Mouse (Mus musculus) gastrocnemius, postnatal 14 days (tissue): ENCODE measurements around the gene Phactr1. TPM values are rescaled to one million over a fixed set of nuclear protein-coding genes. Genes with fewer than 3 reads are reported as not detected.
A peak's percentile ranks its signal among the peaks of the same experiment; 100 is the strongest.

Experiments used
- DNase-seq: peaks from one replicate; pipeline ENCODE4 v3.0.0; 2021; ENCODE audit warnings: mixed read lengths
- intact Hi-C: fragments of 180-260 bp; cut with DNase I; formaldehyde crosslinking; loops from one replicate; pipeline ENCODE4 v1.15.1; 2025; ENCODE audit warnings: low total_unique reads
- total RNA-seq, 2 experiments: library from RNA; stranded (reverse); gene quantifications; 2 replicates each; pipeline ENCODE4 v1.2.3; 2021

Gene Phactr1
- total RNA-seq, 2 experiments from 2014 or later: 2.2 to 3.1 TPM

DNA sequence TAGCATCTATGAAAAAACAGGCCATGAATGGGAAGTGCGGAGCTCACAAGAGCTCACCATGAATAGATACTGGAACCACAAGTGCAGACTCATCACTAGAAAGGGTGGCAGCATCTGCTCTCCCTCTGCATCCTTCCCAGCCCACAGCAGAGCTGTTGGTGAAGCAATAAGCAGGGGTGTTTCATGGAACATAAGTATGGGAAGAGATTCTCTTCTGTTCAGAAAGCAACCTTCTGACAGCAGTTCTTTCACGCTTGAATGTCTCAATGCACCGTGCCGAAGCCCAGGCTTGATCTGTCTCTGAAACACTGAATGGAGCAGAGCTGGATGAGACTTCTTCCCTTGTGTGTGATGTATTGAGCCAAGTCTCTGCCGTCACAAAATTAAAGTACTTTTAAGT is 64.0 kb downstream of the Phactr1 start:
- no peak for DNase-seq
- intact Hi-C loops: no loop called here

DNA sequence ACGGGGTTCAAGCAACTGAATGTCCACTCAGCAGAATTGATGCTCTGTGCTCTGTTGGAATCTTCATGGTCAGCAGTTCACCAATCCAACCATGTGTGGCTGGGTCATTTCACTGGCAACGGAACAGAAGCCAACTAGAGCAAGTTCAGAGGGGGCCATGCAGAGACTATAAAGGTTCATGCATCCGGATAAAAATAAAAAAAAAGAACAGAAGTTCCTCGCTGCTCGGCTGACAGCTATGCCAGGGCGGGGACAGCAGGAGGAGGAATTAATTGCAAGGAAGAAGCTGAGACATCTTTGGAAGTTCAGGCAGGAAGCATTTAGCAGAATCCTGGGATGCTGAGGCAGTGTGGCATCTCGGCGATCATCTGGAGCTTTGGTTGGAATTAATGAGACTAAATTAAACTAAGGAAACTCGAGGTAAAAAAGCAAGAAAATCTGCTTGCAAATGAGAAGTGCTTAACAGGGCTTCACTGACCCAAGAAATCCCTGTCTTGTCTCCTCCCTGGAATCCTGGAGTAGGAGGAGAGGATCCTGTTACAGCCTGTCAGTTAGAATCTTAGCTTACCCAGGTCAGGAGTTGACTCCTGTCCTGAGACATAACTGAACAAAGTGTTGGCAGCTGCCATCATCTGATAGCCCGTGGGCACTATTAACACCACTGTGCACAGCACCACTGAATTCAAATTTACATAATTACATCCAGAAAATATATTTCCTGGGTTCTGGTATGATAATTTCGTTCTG is 77.4 kb downstream of the Phactr1 start:
- intact Hi-C loops: no loop called here
- DNase-seq: no peak

DNA sequence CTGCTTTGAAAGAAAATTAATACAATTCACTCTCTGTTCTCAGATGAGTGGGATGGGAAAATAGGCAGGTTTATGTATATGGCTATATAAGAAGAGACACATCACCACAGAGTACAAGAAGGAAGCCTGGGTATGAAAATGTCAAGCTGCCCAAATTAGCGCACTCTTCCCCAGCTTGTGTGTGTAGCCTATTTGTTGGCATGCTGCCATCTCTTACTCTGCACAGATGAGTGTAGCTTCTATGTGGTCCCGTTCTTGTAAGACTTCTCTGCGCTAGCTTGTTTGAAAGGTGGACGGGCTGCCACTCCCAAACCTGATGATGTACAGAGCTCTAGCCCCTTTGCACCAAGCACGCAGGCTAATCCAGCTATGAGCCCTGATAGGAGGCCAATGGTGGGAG is 78.7 kb downstream of the Phactr1 start:
- no peak for DNase-seq
- intact Hi-C loops: no loop called here

DNA sequence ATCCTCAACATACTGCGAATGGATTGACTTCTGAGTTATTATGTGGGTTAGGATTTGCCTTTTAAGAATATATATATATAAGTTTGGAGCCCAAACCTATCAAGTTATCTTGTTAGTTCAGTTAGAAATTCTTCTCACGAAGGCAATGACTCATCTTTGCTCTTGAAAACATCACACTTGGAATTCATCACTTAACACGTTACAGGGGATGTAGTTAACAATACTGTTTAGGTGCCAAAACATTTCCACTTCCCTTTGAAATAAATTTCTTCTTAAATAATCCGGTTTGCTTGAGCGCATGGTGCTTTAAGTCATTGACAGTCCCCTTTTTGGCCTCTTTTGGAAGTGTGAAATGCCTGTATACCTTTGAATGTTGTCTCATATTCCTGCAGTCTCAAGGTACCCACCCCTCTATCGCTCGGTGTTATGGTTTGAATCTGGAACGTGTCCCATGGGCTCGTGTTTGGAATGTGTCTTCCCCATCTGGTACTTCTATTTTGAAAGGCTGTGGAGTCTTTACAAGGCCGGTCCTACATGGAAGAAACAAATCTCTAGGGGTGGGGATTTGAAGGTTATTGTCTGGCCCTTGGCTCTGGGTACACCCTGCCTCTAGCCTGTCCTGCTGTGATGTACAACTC is 80.6 kb downstream of the Phactr1 start:
- no peak for DNase-seq
- intact Hi-C loops: no loop called here

DNA sequence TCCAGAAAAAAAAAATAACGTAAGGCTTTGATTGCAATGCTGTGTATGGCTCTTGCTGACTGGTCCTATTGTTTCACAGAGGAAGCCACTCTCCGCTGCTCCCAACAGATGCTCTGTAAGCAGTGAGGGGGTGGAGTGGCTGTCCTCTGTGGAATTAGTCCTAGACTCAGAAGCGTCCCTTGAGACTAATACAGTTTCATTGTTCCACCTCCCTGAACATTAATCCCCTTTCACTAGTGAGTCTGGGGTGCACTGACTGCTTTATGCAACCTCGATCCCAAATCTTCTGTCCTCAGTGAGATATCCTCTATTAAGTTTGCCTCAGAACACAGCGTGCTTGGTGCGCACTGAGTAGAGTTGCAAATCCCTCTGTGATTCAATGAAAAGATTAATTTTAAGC is 91.9 kb downstream of the Phactr1 start:
- intact Hi-C loops: no loop called here
- DNase-seq: no peak

DNA sequence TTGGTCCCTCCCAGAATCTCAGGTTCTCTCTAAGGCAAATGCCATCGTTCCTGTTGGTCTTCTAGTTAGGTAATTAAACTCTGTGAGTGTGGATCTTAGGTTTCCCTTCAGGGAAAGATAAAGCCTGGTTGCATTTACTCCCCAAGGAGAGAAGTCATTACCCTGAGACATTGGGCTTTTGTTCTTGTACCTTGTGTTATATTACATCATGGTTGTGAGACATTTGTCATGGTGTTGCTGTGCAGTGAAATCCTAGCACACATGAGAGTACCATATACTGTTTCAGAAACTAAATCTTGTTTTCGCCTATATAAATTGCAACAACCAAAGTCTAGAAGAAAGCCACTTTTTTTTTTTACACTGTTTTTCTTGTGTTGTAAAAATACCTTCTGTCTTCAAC is 93.6 kb downstream of the Phactr1 start:
- DNase-seq: no peak
- intact Hi-C loops: no loop called here

DNA sequence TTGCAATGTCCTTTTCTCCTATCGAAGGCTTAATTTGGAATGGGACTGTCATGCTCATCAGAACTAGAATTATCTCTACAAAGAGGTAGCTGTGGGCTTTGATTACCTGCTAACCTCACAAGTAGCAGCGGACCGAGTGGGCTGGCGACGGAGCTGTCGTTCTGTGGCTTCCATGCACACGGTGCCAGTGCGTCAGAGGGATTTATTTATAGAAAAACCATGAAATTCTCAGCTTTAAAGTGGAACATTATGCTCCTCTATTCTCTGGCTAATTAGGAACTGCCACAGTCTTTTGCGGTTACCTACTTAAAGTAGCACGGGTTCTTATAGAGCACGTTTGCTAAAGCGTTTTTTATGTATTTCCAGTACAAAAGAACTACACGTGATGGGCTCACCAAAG is 101.7 kb downstream of the Phactr1 start:
- DNase-seq: no peak
- intact Hi-C loops: no loop called here

DNA sequence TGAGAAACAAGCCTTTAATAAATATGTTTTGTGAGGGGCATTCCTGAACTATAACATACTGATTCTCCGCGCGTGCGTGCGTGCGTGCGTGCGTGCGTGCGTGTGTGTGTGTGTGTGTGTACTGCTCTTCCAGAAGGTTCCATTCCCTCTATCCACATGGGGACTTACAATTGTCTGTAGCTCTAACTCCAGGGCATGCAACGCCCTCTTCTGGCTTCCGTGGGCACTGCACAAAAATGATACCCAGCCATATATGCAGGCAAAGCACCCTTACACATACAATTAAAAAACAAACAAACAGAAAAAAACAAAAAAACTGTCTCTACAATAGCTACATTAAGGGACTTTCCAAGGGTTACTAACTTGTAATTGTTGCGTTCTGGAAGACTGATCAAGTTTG is 108.8 kb downstream of the Phactr1 start:
- intact Hi-C loops: no loop called here

DNA sequence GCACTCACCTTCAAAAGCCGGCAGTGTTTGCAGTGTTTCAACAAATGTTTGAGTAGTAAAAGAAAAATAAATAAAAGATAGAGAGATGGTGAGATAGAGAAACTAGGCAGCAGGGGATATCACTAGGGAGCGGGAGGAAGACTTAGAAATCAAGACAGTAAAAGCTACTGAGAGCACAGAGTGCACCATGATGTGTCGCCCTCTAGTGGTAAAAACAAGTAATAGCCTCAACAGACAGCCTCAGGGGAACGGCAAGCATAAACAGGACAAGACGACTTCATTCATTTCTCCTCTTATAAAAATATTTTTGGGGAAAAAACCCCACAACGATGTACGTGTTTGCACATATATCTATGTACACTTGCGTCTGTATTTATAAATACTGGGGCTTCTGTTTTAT is 111.9 kb downstream of the Phactr1 start:
- no peak for DNase-seq
- intact Hi-C loops: loop anchor here (10.0 kb wide), 2 partner anchors 167 to 217 kb away; no protein-coding TSS in a partner anchor

More for the DNA sequence above, 108.8 kb downstream of the Phactr1 start:
- DNase-seq: no peak

DNA sequence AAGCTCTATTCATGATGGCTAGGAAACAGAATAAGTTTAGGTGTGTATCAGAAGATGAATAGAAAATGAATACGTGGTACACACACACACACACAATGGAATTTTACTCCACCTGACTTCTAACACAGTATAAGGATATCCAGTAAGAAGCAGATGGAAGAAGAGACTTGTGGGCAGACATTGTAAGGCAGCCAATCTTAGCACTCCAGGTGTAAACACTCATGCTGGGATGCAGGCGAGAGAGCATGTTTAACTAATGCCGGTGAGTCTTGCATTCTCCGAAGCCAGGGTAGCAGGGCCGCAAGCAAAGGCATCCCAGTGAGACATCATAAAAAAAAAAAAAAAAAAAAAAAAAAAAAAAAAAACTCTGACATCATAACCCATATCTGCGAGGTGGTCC is 120.1 kb downstream of the Phactr1 start:
- intact Hi-C loops: no loop called here
- DNase-seq: no peak

DNA sequence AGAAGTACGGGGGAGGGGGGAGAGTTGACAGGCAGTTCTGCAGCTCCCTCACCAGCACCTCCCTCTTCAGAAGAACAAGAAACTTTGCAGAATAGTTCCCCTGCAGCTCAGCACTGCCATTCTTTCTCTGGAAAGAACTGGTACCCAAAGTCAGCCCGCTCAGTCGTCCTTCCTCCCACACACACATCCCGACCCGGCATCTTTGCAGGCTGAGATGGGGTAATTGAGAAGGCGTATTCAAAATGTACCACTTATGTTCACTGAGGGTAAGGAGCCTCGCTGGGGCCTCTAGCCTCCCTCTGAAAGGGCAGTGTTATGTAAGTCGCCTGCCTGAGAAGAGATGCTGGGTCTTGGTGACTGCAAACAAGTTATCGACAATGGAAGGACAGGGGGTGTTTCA is 123.9 kb downstream of the Phactr1 start:
- intact Hi-C loops: no loop called here
- DNase-seq: no peak

DNA sequence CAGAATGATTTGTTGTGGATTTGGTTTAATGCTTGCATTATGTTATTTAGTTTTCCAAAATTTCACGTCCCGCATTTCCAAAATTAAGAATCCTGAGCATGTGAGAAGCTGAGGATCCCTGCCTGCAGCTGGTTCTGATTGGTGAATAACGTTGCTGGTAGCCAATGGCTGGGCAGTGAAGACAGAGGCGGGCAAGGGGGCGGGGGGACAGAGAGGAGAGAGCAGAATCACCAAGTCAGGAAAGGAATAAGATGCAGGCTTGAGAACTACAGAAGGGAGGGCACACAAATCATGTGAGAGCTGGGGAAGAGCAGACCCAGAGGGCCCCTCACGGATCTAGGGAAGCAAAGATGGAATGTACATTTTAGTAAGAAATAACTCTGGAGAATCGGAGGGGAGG is 132.3 kb downstream of the Phactr1 start:
- intact Hi-C loops: no loop called here
- no peak for DNase-seq

DNA sequence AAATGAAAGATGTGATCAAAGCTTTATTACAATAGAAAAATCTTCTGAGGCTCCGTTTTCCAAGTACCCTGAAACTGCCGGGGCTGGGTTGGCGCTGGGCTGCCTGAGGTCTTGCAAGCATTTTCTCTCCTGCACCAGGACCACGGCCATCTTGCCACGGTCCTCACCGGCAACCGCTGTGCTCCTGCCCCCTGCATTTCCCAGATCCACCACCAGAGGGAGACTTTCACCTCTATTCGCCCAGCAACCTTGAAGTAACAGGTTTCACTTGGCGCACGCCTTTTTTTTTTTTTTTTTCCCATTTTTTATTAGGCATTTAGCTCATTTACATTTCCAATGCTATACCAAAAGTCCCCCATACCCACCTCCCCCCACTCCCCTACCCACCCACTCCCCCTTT is 138.0 kb downstream of the Phactr1 start:
- peak; percentile 35 for DNase-seq
- intact Hi-C loops: no loop called here

DNA sequence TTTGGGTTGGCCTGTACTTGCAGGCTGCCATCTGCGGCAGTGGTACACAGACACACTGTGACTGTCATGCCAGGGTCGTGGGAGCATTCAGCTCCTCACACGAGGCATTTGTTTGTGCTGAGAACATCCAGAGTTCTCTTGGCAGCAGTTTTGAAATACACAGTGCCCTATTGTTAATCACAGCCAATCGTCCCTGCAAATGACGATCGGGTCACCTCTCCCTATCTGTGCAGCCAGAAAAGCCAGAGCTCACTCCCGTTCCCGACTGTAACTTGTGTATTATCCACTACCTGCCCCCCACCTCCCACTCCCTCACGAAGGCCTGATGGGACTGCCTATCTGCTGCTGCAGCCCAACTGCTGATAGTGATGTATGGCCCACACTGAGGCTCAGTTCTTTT is 140.1 kb downstream of the Phactr1 start:
- no peak for DNase-seq
- intact Hi-C loops: no loop called here

DNA sequence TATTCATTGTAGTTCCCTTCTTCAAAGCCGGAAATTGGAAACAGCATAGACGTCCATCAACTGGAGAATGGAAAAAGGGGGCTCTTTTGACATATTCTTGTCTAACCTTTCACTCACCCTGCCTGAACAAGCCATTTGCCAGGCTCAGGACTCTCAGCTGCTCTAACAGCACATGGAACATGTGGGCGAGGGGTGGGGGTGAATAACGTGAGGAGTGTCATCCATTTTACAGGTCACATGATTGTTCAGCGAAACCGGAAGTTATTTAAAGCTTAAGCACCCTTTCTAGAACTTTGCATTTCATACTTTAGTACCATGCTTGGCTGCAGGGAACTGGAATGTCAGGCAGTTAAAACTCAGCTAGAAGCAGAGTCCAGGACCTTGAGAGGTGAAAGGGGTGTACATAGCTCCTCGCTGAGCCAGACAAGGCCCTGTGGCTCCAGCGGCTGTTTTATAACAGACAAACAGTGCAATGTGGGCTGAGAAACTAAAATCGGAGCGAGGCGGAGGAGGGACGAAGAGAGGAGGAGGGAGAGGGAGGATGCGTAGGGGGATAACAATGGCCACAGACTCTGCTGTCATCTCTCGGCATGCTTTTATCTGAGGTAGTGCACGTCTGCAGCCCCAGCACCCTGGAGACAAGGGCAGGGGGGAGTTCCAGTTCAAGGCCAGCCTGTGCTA is 141.1 kb downstream of the Phactr1 start:
- intact Hi-C loops: no loop called here
- DNase-seq: no peak

DNA sequence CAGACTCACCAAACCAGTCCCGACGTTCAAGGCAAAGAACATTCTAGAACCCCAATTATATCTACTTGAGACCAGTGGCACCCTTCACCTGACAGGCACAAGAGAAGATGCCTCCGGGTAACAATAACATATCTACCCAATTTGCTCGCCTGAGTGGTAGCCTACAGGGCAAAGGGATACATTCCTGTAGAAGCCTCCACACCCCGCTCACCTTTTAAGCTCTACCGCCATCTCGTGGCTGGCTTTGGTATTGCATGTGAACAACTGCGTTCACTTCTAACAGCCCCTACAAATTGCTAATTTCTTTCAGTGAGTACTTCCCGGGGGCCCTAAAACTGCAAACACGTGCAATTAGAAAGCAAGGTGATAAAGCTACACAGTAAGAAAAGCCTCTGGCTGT is 142.1 kb downstream of the Phactr1 start:
- intact Hi-C loops: no loop called here
- peak; percentile 69 for DNase-seq

DNA sequence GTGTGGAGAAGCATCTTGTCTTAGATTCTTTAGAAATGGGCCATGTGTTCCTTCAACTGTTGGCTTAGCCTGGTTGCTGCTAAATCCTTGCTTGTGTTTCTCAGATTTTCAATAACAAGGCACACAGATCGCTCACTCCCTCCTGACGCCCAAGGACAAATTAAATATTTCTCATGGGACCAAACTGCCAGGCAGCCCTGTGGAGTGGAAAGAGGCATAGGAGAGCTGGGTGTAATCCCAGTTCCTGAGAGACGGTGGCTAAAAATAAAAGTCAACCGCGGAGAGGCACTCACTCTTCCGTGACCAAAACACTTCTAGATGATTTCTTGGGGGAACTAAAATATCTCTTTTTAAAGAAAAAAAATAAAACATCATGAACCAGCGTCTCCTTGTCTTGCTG is 143.5 kb downstream of the Phactr1 start:
- no peak for DNase-seq
- intact Hi-C loops: no loop called here

DNA sequence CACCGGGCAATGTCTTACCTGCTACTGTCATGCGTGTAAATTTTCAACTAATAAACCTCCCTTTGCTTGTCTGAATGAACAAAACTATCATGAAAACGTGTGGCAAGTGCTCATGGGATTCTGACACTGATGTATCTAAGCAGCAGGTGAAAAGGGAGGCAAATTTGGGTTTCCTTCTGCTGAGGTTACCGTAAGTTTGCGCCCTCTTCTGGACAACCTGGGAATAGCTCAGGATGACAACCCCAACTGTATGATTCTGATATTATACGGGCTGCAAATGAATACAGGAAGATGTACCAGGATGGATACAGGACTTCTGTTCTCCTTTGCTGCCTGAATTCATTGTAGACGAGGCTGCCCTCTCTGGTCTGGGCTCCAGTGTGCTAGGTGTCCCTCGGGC is 146.2 kb downstream of the Phactr1 start:
- peak; percentile 16 for DNase-seq
- intact Hi-C loops: no loop called here

DNA sequence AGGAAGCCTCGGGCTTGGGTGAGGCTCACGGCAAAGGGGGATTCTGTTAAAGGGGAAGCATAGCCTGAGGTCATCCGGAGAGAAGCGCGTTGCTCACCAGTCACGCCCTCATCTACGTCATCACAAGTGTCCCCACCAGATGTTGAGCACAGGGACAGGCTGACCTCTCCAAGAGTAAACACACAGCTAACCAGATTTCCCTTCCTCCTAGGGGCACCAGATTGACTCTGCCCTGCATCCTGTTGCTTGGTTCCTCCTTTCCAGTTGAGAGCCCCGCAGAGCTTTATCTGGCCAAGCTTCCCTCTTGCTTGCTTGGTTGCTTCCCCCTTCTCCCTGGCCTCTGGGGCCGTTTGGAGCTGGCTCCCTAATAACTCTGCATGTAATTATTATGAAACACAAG is 148.6 kb downstream of the Phactr1 start:
- intact Hi-C loops: no loop called here
- peak; percentile 13 for DNase-seq

DNA sequence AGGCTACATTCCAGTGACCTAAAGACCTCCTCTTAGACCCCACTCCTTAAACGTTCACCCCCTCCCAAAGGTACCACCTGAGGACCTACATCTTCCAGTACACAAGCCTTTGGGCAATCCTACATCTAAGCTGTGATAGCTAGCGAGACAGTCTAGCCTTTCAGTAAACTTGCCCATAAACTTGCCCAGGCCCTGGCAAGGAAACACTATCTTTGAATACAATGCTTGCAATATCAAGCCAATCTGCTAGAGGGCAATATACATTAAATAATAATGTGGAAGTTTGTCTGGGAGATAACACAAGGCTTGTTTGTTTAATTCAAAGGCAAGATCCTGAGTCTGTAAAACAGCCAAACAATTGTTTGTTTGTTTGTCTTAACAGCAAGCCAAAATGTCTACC is 155.0 kb downstream of the Phactr1 start:
- no peak for DNase-seq
- intact Hi-C loops: loop anchor here (10.0 kb wide), 1 partner anchor 259 kb away; no protein-coding TSS in a partner anchor

DNA sequence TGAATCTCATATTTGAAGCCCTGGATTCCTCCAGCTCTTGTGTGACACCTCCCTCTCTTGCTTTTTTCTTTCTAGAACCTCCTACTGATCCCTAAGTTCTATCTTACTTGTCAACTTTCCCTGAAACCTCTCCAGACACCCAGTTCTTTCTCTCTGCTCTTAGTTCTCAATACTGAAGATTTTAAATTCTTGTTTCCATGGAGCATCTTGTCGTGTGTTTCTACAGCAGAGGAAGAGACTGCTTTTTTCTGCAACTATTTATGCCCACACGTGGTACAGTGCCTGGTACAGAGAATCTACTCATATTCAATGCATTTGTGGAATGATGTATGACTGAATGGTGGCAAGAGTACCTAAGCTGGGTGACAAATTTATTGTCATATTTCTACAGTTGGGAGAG is 158.9 kb downstream of the Phactr1 start:
- intact Hi-C loops: loop anchor here (10.0 kb wide), 1 partner anchor 255 kb away; no protein-coding TSS in a partner anchor
- no peak for DNase-seq
